Mouse (Mus musculus) right cerebral cortex, postnatal 10 days (tissue): ENCODE measurements at regions not wholly inside any gene's neighbourhood (a gene's known extent, or its start where the extent isn't known, plus 50 kb on each side); places are given as distances from the start of the nearest gene placed in this dataset.
"Not testable (repeated sequence)": the region's sequence is repeated elsewhere in the genome, so short reads cannot be mapped to it uniquely, and the experiment has no call there.

Source experiments
- DNase-seq, 2 experiments: peaks; one replicate each; pipeline ENCODE4 v3.0.0; 2021; ENCODE audit warnings: low spot score in 2 of 2

DNA sequence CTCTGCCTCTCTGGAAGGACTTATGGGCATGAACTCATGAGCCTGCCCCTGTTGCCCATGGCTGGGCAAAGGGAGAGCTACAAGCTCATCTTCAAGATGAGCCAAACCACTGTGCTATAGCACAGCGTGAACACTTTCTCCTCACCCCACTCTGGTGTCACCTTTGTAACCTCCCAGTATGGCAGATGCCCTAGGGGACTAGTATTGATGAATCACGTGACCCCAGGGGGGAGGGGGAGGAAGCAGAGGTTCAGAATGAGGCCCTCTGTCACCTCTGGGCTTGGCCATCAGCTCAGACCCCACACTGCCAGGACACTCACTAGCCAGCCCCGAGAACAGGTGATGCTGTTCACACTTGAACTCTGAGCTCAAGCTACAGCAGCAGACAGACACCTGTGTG lies 421.9 kb downstream of the Ptpru start:
- DNase-seq = no peak

DNA sequence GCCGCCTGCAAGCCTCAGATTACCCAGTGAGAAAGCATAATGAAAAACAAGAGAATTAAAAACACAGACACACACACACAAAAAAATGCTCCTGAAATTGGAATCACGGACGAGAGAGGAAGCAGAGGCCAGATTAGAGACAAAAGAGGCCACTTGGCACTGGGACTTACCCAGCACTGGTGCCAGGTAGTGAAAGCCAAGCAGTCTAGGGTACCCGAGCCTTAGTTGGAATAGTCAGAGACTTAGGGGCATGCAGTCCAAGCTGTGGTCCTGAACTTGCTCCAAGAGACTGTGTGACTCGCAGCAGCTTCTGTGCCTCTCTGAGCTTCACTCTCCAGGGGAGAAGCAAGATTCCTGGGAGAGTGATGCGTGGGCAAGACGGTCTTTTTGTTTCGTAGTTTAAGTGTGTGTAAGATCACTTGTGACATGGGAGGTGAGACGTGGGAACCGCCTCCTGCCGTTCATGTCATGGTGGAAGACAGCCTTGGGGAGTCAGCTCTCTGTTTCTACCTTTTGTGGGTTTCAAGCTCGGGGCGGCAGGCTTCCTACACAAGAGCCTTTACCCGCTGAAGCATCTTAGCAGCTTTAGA lies 420.8 kb downstream of the Ptpru start:
- no peak for DNase-seq

DNA sequence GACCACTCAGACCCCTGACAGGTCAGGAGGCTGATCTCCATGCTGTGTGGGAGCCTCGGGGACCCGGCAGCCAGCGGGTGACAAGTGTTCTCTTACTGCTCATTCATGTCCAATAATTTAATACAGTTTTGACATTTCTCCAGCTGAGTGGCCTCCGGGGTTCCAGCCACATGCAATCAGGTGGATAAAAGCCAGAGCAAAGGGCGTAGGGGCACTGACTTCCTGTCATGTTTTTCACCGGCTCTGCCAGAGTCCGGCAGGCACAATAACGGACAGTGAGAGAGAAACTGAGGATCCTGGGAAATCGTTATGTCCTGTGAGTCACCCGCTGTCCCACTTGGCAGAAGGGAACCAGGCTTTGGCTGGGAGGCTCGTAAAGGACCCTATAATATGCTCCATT lies 412.8 kb downstream of the Ptpru start:
- DNase-seq = no peak

DNA sequence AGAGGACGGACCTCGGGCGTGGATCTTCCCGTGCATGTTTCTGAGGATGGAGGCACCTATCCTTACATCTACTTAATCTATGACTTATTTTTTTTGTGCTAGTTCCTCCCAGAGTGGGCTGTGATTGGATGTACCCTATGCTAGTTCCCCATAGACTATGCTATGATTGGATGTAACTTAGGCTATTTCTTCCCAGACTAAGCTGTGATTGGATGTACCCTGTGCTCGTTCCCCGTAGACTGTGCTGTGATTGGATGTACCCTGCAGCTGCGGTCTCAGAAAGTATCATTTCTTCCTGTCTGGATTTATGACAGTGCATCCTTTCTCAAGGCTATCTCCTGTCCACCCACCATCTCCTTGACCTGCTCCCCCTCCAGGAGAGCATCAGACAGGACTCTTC lies 410.2 kb downstream of the Ptpru start:
- DNase-seq = no peak

DNA sequence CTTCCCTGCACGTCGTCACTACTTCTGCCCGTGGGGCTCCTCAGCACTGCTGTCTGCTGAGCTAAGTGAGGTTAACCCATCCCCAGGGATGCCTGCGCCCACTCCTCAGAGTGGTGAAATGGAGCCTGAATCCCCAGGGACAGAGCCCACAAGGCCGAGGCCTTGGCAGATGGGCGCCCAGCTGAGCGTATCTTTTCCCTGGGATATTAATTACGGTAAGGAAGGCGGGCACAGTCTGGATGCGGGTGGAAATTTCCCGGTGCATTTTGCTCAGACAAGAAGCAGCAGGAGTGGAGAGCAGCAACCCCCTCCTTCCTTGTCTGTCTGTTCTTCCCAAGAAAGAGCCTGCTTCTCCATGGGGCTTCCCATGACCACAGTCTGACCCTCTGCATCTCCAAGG lies 408.7 kb downstream of the Ptpru start:
- no peak for DNase-seq

DNA sequence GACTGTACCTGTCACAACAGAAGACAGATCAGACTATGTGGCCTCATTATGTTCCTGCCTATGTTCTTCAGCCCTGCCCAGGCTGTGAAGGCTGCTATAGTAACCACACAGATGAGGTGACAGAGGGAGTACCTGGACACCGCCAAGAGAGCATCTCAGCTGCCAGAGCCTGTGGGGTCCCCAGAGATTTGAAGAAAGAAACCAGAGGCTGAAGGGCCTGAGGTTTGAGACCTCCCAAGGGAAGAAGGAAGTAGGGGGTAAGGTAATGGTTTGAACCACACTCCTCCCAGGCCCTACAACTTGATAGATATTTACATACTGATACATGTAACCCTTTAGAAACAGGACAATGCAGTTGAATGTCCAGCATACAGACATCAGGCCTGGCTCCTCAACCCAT lies 407.7 kb downstream of the Ptpru start:
- DNase-seq = no peak

DNA sequence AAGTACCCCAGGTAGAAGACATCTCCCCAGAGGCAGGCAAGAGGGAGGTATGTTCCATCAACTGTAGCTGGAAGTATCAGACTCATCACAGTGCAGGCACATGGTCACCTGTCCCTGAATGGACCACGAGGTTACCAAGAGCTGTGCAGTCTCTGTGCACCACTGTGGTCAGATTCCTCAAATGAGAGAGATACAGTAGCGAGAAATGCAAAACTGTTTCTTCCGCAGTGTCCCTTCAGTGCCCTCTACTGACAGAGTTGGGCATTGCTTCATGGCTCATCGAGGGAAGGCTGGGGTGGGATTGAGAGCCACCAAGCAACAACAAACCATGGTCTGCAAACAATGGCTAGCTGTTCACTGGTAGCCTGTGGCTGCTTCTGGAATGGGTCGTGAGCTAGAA lies 406.9 kb downstream of the Ptpru start:
- peak; percentile 83 to 89 for DNase-seq

DNA sequence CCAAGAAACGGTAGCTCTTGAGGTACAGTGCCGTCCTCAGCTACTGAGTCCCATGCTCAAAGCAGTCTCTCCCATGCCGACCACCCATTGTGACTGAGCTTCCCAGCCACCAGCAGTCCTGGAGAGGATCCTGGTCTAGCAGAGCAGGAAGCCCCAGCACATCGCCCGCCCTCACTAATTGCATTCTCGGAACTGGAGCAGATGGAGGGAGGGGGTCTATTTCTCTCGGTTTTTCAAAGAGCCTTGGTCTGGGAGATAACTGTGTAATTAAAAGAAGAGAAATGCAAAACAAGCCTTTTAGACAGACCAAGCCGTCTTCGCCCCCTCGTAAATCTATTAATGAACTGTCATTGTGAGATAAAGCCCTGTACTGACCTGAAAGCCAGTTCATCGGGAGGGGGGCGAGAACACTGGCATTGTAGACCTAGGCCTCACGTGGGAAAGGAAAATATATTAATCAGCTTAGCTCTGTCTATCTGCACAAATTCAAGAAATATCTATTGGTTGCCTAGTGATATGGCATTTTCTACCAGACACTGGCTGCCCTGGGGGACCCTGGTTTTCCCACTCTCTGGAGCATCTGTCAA lies 405.4 kb downstream of the Ptpru start:
- DNase-seq = peak in 1 of 2 experiments; percentile 49

DNA sequence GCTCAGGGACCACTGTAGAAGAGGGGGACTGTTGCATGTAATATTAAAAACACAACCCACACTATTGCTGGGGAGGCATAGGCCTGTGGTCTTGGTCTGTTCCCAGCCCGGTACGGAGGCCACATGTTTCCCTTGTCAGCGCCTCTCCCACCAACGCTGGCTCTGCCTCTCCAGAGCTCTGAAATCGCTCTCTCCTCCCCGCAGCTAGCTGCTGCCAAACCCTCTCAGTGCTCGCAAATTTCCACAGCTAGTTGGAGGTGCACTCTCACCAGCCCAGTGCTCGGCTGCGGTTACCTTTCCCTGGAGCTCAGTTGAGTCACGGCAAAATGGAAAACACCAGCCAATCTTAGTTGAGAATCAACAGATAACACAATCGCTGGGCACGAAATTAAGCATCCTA lies 402.9 kb downstream of the Ptpru start:
- DNase-seq = no peak

DNA sequence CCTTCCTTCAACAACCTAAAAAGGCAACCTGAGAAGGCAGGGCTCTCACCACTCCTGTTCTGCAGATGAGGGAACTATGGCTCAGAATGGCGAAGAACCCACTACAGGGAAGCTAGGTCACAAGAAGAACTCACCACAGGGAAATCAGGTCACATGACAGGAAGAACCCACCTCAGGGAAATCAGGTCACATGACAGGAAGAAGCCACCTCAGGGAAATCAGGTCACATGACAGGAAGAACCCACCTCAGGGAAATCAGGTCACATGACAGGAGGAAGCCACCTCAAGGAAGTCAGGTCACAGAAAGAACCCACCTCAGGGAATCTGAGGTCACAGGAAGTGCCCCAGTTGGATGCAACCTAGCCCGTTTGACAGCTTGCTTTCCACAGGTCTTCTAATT lies 399.7 kb downstream of the Ptpru start:
- no peak for DNase-seq

DNA sequence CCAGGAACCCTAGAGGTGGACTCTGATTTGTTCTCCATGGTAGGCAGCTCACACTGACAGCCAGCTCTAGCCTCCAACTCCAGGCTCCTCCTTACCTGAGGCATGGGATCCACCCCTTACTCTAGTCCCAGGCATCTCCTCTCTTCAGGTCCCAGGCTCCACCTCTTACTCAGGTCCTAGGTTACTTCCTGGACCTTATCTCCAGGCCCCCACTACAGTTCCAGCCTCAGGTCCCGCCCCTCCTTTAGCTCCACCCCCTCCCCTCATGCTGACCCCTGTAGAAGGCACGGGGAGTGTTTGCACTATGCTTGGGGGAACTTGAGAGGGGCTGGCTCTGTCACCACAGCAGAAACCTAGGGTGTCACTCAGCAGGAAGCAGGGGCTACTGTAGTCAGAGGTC lies 399.2 kb downstream of the Ptpru start:
- no peak for DNase-seq

DNA sequence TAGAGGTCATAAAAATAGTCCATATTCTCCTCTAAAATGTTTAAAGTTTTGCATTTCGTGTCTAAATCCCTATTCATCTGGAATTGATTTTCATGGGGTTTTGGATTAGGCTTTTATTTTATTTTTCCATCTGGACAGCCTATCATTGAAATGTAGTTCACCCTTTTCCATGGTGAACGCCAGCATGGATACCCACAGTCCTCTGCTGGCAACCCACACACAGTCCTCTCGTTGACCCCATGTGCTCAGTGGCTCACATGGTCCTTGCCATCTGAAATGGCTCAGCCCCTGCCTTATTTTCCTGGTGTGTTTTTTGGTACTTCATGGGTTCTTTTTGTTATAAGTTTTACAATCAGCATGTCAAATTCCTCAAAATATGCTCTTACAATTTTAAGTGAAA lies 397.2 kb downstream of the Ptpru start:
- DNase-seq = no peak

DNA sequence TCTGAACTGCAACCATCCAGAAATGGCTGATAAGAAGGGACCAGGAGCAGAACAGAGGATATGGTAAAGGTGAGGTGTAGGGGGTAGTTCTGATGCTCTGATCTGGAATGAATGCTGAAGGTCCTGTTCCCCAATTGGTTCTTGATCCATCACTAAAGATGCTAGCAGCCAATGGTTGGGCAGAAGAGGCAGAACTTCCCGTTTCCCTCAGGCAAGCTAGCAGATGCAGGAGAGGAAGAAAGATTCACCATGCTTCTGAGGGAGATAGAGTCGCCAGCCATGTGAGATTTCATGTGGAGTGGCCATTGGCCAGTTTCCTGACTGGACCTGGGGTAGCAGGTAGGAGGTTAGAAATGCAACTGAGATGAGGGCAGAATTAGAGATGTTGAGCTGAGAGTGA lies 394.6 kb downstream of the Ptpru start:
- no peak for DNase-seq

DNA sequence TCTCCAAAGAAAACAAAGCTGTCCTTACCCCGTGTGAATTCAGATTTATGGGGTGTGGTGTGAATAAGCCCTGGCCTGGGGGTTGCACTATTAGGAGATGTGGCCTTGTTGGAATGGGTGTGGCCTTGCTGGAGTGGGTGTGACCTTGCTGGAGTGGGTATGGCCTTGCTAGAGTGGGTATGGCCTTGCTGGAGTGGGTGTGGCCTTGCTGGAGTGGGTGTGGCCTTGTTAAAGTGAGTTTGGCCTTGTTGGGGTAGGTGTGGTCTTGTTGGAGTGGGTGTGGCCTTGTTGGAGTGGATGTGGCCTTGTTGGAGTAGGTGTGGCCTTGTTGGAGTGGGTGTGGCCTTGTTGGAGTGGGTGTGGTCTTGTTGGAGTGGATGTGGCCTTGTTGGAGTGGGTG lies 387.8 kb downstream of the Ptpru start:
- DNase-seq = not testable (repeated sequence)

DNA sequence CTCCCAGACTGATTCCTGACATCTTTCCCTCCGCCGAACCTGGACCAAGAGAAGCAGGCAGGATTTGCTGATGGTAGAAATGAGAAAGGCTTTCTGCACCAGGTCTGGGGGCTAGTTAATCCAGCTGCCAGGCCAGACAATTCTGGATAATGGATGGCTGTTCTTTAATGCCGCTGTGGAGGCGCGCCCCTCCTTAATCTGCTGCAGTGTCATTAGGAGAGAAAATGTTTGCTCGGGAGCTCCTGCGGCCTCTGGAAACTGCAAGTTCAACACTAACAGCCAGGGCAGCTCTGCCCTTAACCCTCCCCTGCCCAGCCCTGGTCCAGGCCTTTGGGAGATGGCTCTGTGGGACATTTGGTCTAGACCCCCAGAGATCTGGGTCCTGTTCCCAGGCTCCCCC lies 380.5 kb downstream of the Ptpru start:
- DNase-seq = no peak

DNA sequence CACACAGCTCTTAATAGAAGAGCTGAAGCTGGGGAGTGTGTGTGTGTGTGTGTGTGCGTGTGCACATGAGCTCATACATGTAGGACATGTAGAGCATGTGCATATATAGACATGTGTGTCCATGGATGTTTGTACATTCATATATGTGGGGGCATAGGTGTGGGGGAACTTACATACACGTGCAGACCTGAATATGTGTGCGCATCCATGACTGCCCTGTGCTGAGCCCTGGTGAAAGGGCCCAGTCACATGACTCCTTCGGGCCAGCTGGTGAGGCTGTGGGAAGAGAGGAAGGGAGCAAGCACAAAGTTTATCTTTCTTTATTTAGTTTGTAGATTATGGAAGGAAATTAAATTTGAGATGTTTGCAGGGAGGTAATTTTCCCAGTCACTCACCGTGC lies 378.3 kb downstream of the Ptpru start:
- DNase-seq = no peak

DNA sequence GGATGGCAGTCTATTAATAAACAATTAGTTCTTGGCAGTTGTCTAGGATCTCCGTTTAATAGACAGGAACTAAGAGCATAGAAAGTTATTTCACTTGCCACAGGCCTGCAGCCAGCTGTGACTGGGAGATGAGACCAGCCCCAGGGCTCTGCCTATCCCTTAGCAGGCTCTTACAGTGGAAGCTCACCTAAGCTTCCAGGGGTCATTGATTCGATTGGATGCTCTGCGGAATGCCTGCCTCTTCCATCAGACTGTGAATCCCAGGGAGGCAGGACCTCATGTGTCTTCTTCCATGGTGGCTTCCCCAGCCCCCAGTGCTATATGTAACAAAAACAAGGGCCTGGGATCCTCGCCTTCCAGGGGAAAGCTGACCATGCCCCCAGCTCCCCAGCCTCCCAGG lies 376.8 kb downstream of the Ptpru start:
- DNase-seq = no peak

DNA sequence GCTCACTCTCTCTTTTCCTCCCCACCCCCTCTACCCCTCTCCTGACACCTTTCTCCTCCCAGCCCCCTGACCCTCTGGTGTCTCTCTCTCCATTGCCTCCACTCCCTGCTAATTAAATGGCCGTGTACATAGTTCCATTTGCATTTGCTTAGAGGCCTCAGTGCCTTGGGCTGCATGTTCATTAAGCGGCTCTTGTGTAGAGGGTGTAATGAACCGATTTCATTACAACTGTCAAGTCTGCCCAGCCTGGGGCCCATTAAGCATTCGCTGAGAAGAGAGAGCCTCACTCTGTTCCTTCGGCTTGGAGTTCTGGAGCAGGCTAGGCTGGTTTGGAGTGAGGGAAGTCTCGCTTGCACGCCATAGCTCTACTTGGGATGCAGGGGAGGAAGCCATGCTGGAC lies 376.4 kb downstream of the Ptpru start:
- DNase-seq = no peak

DNA sequence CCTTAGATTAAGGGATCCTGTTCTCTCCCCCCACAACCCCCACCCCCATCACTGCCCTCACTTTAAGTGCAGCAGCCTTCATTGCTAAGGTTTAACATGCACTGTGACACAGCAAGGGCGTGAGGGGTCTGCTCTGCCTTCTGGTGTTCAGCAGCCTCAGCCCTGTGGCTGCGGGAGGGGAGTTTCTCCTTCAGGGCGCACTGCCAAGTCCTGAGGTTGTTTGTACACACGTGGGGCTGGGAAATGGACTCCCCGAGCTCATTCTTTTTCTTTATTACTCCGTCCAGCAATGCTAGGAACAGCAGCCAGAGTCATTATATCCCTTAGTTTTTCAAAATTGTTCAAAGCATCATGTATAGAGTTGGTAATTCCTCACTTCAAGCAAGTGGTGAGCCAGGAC lies 363.1 kb downstream of the Ptpru start:
- DNase-seq = no peak

DNA sequence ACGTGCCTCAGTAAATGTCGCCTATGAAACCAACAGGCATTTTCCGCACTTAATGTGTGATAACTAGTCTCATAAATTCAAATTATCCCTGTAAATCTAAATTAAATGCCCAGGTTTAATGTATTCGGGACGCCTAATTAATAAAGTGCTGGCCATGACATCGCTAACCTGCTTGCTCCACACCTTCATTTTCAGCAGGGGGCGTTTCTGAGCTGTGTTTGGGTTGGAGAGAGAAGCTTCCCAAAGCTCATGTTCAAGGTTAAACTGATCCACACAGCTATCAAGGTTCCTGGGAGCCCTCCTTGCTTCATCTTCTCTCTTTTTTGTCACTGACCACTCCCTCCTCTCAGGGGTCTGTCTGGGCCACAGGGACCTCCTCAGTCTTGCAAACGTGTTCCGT lies 359.2 kb downstream of the Ptpru start:
- DNase-seq = no peak

DNA sequence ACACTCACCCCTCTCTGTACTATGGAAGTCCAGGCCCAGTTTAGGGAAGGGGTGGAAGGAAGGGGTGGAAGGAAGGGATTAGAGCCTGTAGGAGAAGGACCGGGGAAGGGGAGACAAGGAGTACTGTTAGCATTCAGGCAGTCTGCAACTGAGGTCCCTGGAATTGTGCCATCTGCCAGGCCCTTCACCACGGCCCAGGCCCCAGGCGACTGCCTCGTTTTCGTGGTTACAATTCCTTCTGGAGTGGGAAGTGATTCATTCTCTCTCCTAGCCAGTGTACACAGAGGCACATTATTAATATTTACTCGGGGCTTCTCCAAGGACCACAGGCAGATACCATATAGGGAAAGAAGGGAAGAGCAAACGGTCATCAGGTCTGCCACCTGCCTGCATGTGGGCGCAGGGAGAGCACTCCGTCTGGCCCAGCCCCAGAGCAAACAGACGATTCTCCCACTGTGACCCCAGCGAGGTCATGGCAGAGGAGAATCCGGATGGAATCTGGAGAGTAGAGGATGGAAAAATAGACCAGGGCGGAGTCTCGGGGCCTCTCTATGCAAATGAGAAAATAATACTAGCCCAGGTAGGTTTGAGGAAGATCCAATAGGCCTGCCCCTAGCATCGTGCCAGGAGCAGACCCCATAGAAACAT lies 354.0 kb downstream of the Ptpru start:
- DNase-seq = no peak

DNA sequence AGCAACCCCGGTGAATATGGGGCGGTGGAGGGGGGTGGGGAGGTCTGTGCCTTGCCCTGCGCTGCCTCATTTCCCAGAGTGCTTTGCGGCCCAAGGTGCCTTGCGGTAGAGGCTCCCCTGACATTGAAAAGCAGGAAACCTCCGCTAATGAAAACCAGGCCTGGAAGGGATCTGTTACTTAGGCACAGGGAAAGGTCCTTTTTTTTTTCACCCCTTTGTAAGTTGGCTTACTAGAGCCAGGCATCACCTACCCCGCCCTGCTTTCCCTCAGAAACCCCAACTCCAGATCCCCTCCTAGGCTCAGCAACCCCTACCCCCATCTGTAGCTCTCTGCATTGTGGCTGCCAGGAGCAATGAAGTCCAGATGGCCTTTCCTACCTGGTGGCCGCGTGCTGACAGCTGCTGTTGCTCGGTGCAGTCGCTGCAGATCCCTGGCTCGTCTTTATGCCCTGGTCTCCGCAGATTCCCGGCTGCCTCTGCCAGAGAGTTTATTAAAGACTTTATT lies 353.4 kb downstream of the Ptpru start:
- DNase-seq = no peak

DNA sequence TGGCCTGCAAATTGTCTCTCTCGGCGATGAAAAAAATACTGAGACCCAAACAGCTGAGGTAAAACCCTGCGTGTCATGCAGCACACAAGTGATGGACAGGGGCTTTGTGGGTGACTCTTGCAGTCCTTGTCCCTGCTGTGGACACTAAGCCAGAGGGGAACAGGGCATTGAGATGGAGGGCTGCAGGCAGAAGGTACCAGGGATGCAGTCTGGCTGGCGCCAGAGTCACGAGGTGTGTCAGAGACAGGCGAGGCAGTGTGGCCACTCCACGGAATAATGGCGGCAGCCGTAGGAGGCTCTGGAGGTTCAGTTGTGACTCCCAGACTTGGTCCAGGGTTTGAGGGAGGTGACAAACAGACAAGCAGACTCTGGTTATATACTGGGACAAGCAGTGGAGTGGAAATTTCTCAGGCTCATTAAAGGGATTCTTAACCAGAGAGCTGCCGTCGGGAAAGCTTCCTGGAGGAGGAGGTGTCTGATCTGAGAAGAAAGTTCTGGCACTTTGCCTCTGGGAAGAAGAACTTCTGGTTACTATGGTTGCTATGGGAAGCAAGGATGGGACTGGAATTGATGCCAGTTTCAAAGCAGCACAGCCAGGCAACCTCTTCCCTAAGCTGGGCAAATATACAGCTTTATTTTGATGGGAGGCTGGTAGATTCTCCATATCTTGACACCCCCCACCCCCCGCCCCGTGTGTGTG lies 352.8 kb downstream of the Ptpru start:
- DNase-seq = no peak
